Mouse (Mus musculus): ENCODE data around the gene Snd1. TPM values are rescaled to one million over a fixed set of nuclear protein-coding genes. Genes with fewer than 3 reads are reported as not detected.

Snd1 gene
- polyA plus RNA-seq, 1 experiment: 57.6 TPM

DNA sequence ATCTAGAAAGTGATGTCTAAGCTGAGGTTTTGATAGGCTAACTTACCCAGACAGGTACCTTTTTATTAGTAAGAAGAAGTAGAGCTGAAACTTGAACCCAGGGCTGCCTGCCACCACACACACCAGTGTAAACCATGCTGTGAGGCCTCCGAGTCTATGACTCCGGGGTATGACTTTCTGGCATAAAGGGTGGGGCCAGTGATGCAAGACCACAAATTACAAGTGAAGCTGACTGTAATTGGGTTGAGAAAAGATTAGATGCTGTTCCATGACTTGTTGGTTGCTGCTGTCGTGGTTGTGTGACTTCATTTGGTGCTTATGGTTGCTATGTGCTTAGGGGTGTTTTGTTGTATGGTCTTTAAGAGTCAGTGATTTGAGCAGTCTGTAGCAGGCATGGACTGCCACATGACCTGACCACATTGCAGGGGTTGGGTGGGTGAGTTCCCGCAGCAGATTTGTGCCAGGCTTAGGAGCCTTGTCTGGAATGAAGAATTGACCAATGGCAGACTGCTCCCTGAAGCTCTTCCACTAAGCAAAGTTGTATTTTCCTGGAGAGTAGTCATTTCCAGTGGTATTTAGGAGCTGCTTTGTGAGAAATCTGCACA, 7.9 kb downstream of the Snd1 start:
- H3K4me3 ChIP-seq (replicated peaks): peak overlapping the region; percentile 62
- no peak for TF ChIP-seq FLI1 (IDR thresholded peaks at IDR 0.05; ENCODE audit: low read length)
- TF ChIP-seq GATA1 (IDR thresholded peaks at IDR 0.05; ENCODE audit: borderline replicate concordance, low read length): no peak
- peaks cover 41% of the 10 kb centered on the region for H3K36me3 ChIP-seq (replicated peaks; ENCODE audit: low read length)
- peaks cover 82% of the 10 kb centered on the region for H3K4me1 ChIP-seq
- no peaks in the 10 kb centered on the region for H3K9me3 ChIP-seq
- H3K27me3 ChIP-seq (replicated peaks): no peaks in the 10 kb centered on the region

DNA sequence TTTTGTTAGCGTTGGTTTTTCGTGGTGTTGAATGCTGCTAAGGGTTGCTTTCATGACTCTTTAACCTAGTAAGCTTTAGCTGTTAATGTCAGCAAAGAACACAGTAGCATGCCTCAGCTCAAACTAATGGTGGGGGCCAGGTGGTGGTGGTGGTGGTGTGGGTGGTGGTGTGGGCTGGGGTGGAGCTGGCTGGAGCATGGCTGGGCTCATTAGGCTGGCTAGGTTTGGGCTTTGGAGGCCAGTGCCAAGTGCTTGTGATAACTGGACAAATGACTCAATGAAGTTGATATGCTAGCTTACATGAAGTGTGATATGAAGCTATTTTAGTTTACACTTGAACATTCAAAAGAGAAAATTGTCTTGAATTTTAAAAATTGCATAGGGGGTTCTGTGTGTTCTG, 11.1 kb downstream of the Snd1 start:
- TF ChIP-seq GATA1 (IDR thresholded peaks at IDR 0.05; ENCODE audit: borderline replicate concordance, low read length) (no peak), FLI1 (IDR thresholded peaks at IDR 0.05; ENCODE audit: low read length) (no peak)
- no peak overlapping the region for H3K4me3 ChIP-seq (replicated peaks)
- H3K36me3 ChIP-seq (replicated peaks; ENCODE audit: low read length): peaks cover 68% of the 10 kb centered on the region
- H3K27me3 ChIP-seq (replicated peaks): no peaks in the 10 kb centered on the region
- H3K9me3 ChIP-seq: no peaks in the 10 kb centered on the region
- peaks cover 98% of the 10 kb centered on the region for H3K4me1 ChIP-seq

DNA sequence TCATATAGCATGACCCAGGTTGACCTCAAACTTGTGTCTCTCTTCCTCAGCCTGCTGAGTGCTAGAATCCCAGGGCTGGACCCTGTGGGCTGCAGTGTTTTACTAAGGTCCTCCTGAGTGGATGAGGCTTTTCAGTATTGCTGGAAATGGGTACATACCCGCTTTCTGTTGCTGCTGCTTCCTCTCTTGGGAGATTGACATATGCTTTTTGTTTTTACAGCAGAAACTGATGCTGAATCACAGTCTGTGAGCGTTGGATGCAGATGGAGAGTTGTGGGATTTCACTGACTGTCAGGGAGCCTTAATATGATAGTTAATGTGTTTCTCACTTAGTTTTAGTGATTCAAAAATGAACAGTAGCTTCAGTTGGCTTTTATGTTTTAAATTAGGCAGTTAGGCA, 11.5 kb downstream of the Snd1 start:
- no peaks in the 10 kb centered on the region for H3K27me3 ChIP-seq (replicated peaks)
- H3K36me3 ChIP-seq (replicated peaks; ENCODE audit: low read length): peaks cover 72% of the 10 kb centered on the region
- H3K9me3 ChIP-seq: no peaks in the 10 kb centered on the region
- no peak for TF ChIP-seq FLI1 (IDR thresholded peaks at IDR 0.05; ENCODE audit: low read length)
- TF ChIP-seq GATA1 (IDR thresholded peaks at IDR 0.05; ENCODE audit: borderline replicate concordance, low read length): no peak
- peaks cover 98% of the 10 kb centered on the region for H3K4me1 ChIP-seq
- H3K4me3 ChIP-seq (replicated peaks): no peak overlapping the region

GRCm38 (mm10) chr6:28486905-28487304, 12.0 kb downstream of the Snd1 start:
- Histone ChIP-seq H3K36me3 (replicated peaks; ENCODE audit: low read length) (peaks cover 71% of the 10 kb centered on the region), H3K4me3 (replicated peaks) (no peak overlapping the region), H3K9me3 (no peaks in the 10 kb centered on the region), H3K4me1 (peaks cover 95% of the 10 kb centered on the region), H3K27me3 (replicated peaks) (no peaks in the 10 kb centered on the region)
- TF ChIP-seq GATA1 (IDR thresholded peaks at IDR 0.05; ENCODE audit: borderline replicate concordance, low read length) (no peak), FLI1 (IDR thresholded peaks at IDR 0.05; ENCODE audit: low read length) (no peak)

DNA sequence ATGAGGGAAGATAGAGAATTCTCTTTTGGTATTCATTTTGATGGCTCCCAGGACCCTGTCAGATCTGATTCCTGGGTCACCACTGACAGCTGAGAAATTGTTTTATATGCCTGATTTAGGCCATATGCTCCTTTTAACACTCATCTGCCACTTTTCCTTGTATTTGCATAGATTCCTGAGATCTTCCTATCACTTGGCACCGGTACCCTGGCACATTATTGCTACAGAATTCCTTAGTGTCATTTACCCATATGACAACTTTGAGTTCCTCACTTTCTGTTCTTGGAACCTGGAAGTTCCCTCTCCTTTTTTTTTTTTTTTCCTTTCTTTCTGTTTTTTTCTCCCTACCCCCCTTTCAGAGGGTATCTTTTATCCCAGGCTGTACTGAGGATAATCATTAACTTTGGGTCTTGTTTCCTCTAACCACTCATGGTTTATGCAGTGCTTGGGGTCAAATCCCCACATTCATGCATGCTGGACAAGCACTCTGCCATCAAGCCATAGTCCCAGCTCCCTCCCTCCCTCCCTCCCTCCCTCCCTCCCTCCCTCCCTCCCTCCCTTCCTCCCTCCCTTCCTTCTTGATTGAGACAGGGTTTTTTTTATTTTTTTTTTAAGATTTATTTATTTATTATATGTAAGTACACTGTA, 13.4 kb downstream of the Snd1 start:
- Histone ChIP-seq H3K9me3 (no peaks in the 10 kb centered on the region), H3K36me3 (replicated peaks; ENCODE audit: low read length) (peaks cover 82% of the 10 kb centered on the region), H3K4me1 (peaks cover 88% of the 10 kb centered on the region), H3K27me3 (replicated peaks) (no peaks in the 10 kb centered on the region), H3K4me3 (replicated peaks) (no peak overlapping the region)
- TF ChIP-seq GATA1 (IDR thresholded peaks at IDR 0.05; ENCODE audit: borderline replicate concordance, low read length): no peak
- TF ChIP-seq FLI1 (IDR thresholded peaks at IDR 0.05; ENCODE audit: low read length): no peak

DNA sequence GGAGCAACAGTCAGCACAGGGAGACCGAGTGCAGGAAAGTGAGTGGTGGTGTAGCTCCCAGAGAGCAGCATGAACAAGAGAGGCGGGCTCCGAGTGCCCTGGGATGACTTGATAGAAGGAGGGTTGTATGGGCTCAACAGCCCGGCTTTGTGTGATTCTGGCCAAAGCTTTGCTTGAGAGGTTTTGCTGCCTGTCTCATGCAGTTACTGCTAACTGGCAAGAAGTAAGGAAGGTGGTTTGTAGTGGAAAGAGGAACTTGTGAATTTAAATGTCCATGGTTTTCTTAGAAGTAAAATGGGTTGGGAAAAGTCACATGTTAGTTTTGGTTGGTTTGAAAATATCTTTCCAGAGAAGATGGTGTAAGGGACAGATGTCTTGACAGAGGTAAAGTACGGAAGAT, 15.7 kb downstream of the Snd1 start:
- Histone ChIP-seq H3K4me1 (peaks cover 65% of the 10 kb centered on the region), H3K4me3 (replicated peaks) (peak overlapping the region; percentile 56), H3K27me3 (replicated peaks) (no peaks in the 10 kb centered on the region), H3K9me3 (no peaks in the 10 kb centered on the region), H3K36me3 (replicated peaks; ENCODE audit: low read length) (peaks cover 65% of the 10 kb centered on the region)
- no peak for TF ChIP-seq GATA1 (IDR thresholded peaks at IDR 0.05; ENCODE audit: borderline replicate concordance, low read length)
- no peak for TF ChIP-seq FLI1 (IDR thresholded peaks at IDR 0.05; ENCODE audit: low read length)

- Histone ChIP-seq H3K4me3 (replicated peaks) (no peak overlapping the region), H3K27me3 (replicated peaks) (no peaks in the 10 kb centered on the region), H3K4me1 (peaks cover 59% of the 10 kb centered on the region), H3K9me3 (no peaks in the 10 kb centered on the region), H3K36me3 (replicated peaks; ENCODE audit: low read length) (peaks cover 60% of the 10 kb centered on the region)
- TF ChIP-seq GATA1 (IDR thresholded peaks at IDR 0.05; ENCODE audit: borderline replicate concordance, low read length): no peak
- TF ChIP-seq FLI1 (IDR thresholded peaks at IDR 0.05; ENCODE audit: low read length): no peak
Measured at GRCm38 (mm10) chr6:28491198-28491597, 16.3 kb downstream of the Snd1 start.

DNA sequence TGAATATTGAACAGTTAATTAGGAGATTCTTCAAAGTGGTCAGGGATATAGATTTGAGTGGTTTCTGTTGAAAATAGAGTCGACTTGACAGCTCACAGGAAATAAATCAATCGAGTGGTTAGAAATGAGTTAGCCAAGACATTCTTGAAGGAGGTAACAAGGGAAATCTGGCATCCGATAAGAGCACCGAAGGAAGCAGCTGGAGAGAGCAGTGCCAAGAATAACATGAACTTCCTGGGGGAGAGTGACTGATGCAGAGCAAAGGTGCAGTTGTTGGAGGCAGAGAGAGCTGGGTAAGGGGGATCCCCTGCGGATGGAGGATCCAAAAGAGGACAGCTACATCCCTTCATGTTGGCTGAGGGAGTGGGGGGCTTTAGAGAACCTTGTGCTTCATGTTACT, 22.9 kb downstream of the Snd1 start:
- Histone ChIP-seq H3K9me3 (no peaks in the 10 kb centered on the region), H3K27me3 (replicated peaks) (no peaks in the 10 kb centered on the region)

DNA sequence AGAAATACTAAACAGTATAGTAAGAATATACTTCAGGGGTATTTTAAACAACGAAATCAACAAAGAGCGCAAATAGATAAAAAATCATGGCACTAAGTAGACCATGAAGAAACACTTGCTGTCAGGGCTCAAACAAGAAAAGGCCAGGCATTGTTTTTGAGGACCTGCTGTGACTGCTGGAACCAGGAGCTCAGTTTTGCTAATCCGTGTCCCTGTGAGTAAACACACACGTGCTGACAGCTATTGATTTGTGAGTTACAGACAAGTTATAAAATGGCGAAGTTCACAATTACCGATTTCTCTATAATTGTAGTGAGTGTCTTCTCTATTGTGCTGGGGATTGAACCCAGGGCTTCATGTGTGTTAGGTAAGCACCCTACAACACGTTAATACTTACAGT, 27.6 kb downstream of the Snd1 start:
- no peak overlapping the region for H3K4me3 ChIP-seq (replicated peaks)
- TF ChIP-seq GATA1 (IDR thresholded peaks at IDR 0.05; ENCODE audit: borderline replicate concordance, low read length) (no peak), FLI1 (IDR thresholded peaks at IDR 0.05; ENCODE audit: low read length) (no peak)
- H3K27me3 ChIP-seq (replicated peaks): no peaks in the 10 kb centered on the region
- H3K36me3 ChIP-seq (replicated peaks; ENCODE audit: low read length): peaks cover 38% of the 10 kb centered on the region
- H3K9me3 ChIP-seq: no peaks in the 10 kb centered on the region
- peaks cover 65% of the 10 kb centered on the region for H3K4me1 ChIP-seq

More for the DNA sequence above, 22.9 kb downstream of the Snd1 start:
- Histone ChIP-seq H3K4me1 (peaks cover 52% of the 10 kb centered on the region), H3K36me3 (replicated peaks; ENCODE audit: low read length) (peaks cover 25% of the 10 kb centered on the region), H3K4me3 (replicated peaks) (peak overlapping the region; percentile 74)
- TF ChIP-seq FLI1 (IDR thresholded peaks at IDR 0.05; ENCODE audit: low read length) (peak; percentile 82), GATA1 (IDR thresholded peaks at IDR 0.05; ENCODE audit: borderline replicate concordance, low read length) (peak; percentile 74; the same call in 1 of the 3 replicates)

DNA sequence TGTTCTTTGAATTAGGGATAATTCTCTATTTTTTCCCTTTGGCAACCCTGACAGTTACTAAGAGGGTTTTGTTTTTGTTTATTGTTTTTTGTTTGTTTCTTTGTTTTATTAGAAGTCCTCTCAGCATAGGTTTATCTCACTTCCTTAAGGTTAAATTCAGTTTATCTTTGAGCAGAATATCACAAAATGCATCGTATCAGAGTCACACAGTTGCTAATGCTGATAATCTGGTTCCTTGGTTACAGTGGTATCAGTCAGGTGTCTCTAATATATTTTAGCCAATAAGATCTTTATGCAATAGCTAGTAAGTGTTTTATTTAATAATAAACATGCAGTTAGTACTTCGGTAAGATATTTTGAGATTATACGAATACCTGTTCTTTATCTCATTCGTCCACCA, 28.2 kb downstream of the Snd1 start:
- TF ChIP-seq GATA1 (IDR thresholded peaks at IDR 0.05; ENCODE audit: borderline replicate concordance, low read length) (no peak), FLI1 (IDR thresholded peaks at IDR 0.05; ENCODE audit: low read length) (no peak)
- Histone ChIP-seq H3K4me1 (peaks cover 65% of the 10 kb centered on the region), H3K9me3 (no peaks in the 10 kb centered on the region), H3K4me3 (replicated peaks) (no peak overlapping the region), H3K36me3 (replicated peaks; ENCODE audit: low read length) (peaks cover 39% of the 10 kb centered on the region), H3K27me3 (replicated peaks) (no peaks in the 10 kb centered on the region)
